Mouse (Mus musculus): ENCODE measurements around the gene Olfr1224-ps1.
"Not testable (repeated sequence)": the region's sequence is repeated elsewhere in the genome, so short reads cannot be mapped to it uniquely, and the experiment has no call there.

Gene Olfr1224-ps1

GRCm38 (mm10) chr2:89163991-89164390 lies at the start of gene Olfr1224-ps1:
Olfr1224-ps1 (minus strand) TSS chr2:89164091.
- not testable (repeated sequence) for DNase-seq (ENCODE audit: low read depth, low spot score)

GRCm38 (mm10) chr2:89199948-89200347 lies 36.1 kb upstream of the Olfr1224-ps1 start, which contains the start of gene Olfr1226:
Olfr1226 (minus strand) TSS chr2:89200048.
- no peak for DNase-seq (ENCODE audit: low read depth, low spot score)

- DNase-seq (ENCODE audit: low read depth, low spot score), result no peak
Observed at GRCm38 (mm10) chr2:89196325-89196982, 32.6 kb upstream of the Olfr1224-ps1 start.

GRCm38 (mm10) chr2:89174569-89174968 lies 10.7 kb upstream of the Olfr1224-ps1 start, which contains the start of gene Olfr1225:
Olfr1225 (minus strand) TSS chr2:89174669.
- no peak for DNase-seq (ENCODE audit: low read depth, low spot score)

GRCm38 (mm10) chr2:89164711-89165110 lies 820 bp upstream of the Olfr1224-ps1 start:
- not testable (repeated sequence) for DNase-seq (ENCODE audit: low read depth, low spot score)

- DNase-seq (ENCODE audit: low read depth, low spot score), result no peak
Observed at GRCm38 (mm10) chr2:89151460-89151859, 12.4 kb downstream of the Olfr1224-ps1 start, which contains the start of gene Olfr1223. Olfr1223 (minus strand) TSS chr2:89151560.

- no peak for DNase-seq (ENCODE audit: low read depth, low spot score)
Observed at GRCm38 (mm10) chr2:89132954-89133353, 30.9 kb downstream of the Olfr1224-ps1 start, which contains the start of gene Olfr1222. Olfr1222 (minus strand) TSS chr2:89133054.

GRCm38 (mm10) chr2:89117183-89117582 lies 46.7 kb downstream of the Olfr1224-ps1 start, which contains the start of gene Olfr1221:
Olfr1221 (minus strand) TSS chr2:89117283.
- DNase-seq (ENCODE audit: low read depth, low spot score), result no peak

- DNase-seq (ENCODE audit: low read depth, low spot score), result no peak
Observed at GRCm38 (mm10) chr2:89106735-89107134, 57.2 kb downstream of the Olfr1224-ps1 start, which contains the start of gene Olfr1220. Olfr1220 (minus strand) TSS chr2:89106835.

GRCm38 (mm10) chr2:89105651-89106050 lies 58.2 kb downstream of the Olfr1224-ps1 start:
- no peak for DNase-seq (ENCODE audit: low read depth, low spot score)

Measured in ES-CJ7 (cell line).